Mouse (Mus musculus): ENCODE measurements around the gene Rhot2.

GRCm38 (mm10) chr17:25843122-25843521 lies 1.5 kb downstream of the Rhot2 start:
- no peak for TF ChIP-seq POLR2A (IDR thresholded peaks at IDR 0.05; ENCODE audit: insufficient read length, low read depth)
- no peak for TF ChIP-seq TCF12 (IDR thresholded peaks at IDR 0.05; ENCODE audit: insufficient read depth, poor library complexity, severe bottlenecking)
- no peak for TF ChIP-seq E2F4 (IDR thresholded peaks at IDR 0.05; ENCODE audit: insufficient read depth)
- TF ChIP-seq CEBPB (IDR thresholded peaks at IDR 0.05; ENCODE audit: insufficient read depth, poor library complexity, severe bottlenecking) = no peak
- TF ChIP-seq MYOD1 (IDR thresholded peaks at IDR 0.05; ENCODE audit: control insufficient read depth in 1 of 3, insufficient read length in 2 of 3, low read depth in 2 of 3) = no peak
